Mouse (Mus musculus) liver, embryonic 15.5 days (tissue): ENCODE data around the gene Krt86. TPM values are rescaled to one million over a fixed set of nuclear protein-coding genes. Genes with fewer than 3 reads are reported as not detected.

ENCODE experiments used
- ATAC-seq: fragments of 200-750 bp; cut with Nextera tagmentation; 2 replicates; pipeline ENCODE4 v1.8.0; 2017; ENCODE audit warnings: moderate number of reproducible peaks, mild to moderate bottlenecking, moderate library complexity; ENCODE audit not compliant: insufficient read depth
- H3K27ac ChIP-seq: fragments of 300-500 bp; sonication (generic); replicated peaks from 2 replicates; pipeline ENCODE4 v1.5.1; 2015; ENCODE audit warnings: mild to moderate bottlenecking, inconsistent platforms
- H3K27me3 ChIP-seq: fragments of 300-500 bp; sonication (generic); 2 replicates; pipeline ENCODE4 v1.6.1; 2015; ENCODE audit warnings: mild to moderate bottlenecking, inconsistent platforms
- H3K36me3 ChIP-seq: fragments of 300-500 bp; sonication (generic); replicated peaks from 2 replicates; pipeline ENCODE4 v1.6.1; 2015; ENCODE audit warnings: moderate library complexity, mild to moderate bottlenecking, inconsistent platforms
- H3K4me1 ChIP-seq: fragments of 300-500 bp; sonication (generic); replicated peaks from 2 replicates; pipeline ENCODE4 v1.6.1; 2015; ENCODE audit warnings: inconsistent platforms
- H3K4me2 ChIP-seq: fragments of 300-500 bp; sonication (generic); 2 replicates; pipeline ENCODE4 v1.6.1; 2015; ENCODE audit warnings: moderate library complexity, mild to moderate bottlenecking, inconsistent platforms
- H3K4me3 ChIP-seq: fragments of 300-500 bp; sonication (generic); replicated peaks from 2 replicates; pipeline ENCODE4 v1.5.1; 2015; ENCODE audit warnings: mild to moderate bottlenecking, inconsistent platforms
- H3K9ac ChIP-seq: fragments of 300-500 bp; sonication (generic); 2 replicates; pipeline ENCODE4 v1.6.1; 2015; ENCODE audit warnings: moderate library complexity, mild to moderate bottlenecking, inconsistent platforms
- H3K9me3 ChIP-seq: fragments of 300-500 bp; sonication (generic); replicated peaks from 2 replicates; pipeline ENCODE4 v1.6.1; 2016; ENCODE audit warnings: inconsistent platforms
- WGBS: fragments of 180-500 bp; shearing (Covaris S2); methylation state at CpG from one replicate; pipeline ENCODE4 v1.1.7; 2015; ENCODE audit warnings: mixed read lengths; ENCODE audit not compliant: insufficient replicate concordance; 5-methylcytosine and 5-hydroxymethylcytosine counted together
- polyA plus RNA-seq: library from polyadenylated mRNA; unstranded; fragments of >200 nt; fragmentation: Nextera tagmentation; extraction: Ambion mirVana; gene quantifications from 2 replicates; pipeline ENCODE4 v1.2.1, GENCODE M21; 2015

Gene Krt86
- not detected in 2 replicates for polyA plus RNA-seq

- ATAC-seq, result no peak
- 16% methylated on average over 10 of the region's 10 CpGs for WGBS
These were observed at the start of gene Krt86 for GRCm38 (mm10) chr15:101472952-101473528. Gene Krt86, plus strand, starts transcription at chr15:101473478.

DNA sequence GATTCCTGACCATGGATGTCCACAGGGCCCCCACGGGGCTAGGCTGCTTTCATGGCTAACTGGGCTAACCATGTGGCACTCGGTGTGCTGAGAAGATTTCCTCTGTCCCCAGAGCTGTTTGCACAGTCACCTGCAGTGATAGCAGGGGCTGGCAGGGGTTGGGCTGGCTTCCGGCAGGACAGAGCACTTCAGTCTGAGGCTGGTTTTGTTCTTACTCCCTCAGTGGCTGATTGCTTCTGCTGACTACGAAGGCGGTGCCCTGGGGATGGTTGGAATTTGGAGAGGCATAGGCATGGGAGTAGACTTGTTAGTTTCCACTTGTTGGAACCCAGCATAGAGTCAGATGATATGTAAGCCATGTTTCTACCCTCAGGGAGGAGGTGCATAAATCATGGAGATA is 48.4 kb upstream of the Krt86 start:
- no peak overlapping the region for H3K27ac ChIP-seq
- no peaks in the 10 kb centered on the region for H3K36me3 ChIP-seq
- H3K4me3 ChIP-seq, result no peak overlapping the region
- H3K9ac ChIP-seq, result no peak overlapping the region
- ATAC-seq, result no peak
- WGBS, result 23% methylated on average over 5 of the region's 5 CpGs
- H3K4me2 ChIP-seq, result no peak overlapping the region
- no peaks in the 10 kb centered on the region for H3K4me1 ChIP-seq
- H3K9me3 ChIP-seq, result no peaks in the 10 kb centered on the region
- no peaks in the 10 kb centered on the region; the same call in 1 of the 2 replicates for H3K27me3 ChIP-seq

More at GRCm38 (mm10) chr15:101472952-101473528, at the start of gene Krt86:
- Histone ChIP-seq H3K4me3 (no peak within 1 kb of the TSS), H3K27ac (no peak within 1 kb of the TSS), H3K4me1 (no peaks in the 10 kb centered on the region), H3K36me3 (no peaks in the 10 kb centered on the region), H3K27me3 (0 out of 2 replicates have a peak, but pooled peaks cover 4% of the 10 kb centered on the region), H3K9ac (no peak within 1 kb of the TSS), H3K9me3 (no peaks in the 10 kb centered on the region), H3K4me2 (no peak within 1 kb of the TSS)

GRCm38 (mm10) chr15:101436611-101437010 is 36.7 kb upstream of the Krt86 start:
- no peak overlapping the region for H3K27ac ChIP-seq
- no peak overlapping the region for H3K4me3 ChIP-seq
- H3K9ac ChIP-seq, result no peak overlapping the region
- WGBS, result 63% methylated on average over 7 of the region's 7 CpGs
- no peak for ATAC-seq
- peaks cover 39% of the 10 kb centered on the region for H3K27me3 ChIP-seq
- H3K36me3 ChIP-seq, result no peaks in the 10 kb centered on the region
- H3K9me3 ChIP-seq, result no peaks in the 10 kb centered on the region
- no peaks in the 10 kb centered on the region for H3K4me1 ChIP-seq
- no peak overlapping the region for H3K4me2 ChIP-seq

DNA sequence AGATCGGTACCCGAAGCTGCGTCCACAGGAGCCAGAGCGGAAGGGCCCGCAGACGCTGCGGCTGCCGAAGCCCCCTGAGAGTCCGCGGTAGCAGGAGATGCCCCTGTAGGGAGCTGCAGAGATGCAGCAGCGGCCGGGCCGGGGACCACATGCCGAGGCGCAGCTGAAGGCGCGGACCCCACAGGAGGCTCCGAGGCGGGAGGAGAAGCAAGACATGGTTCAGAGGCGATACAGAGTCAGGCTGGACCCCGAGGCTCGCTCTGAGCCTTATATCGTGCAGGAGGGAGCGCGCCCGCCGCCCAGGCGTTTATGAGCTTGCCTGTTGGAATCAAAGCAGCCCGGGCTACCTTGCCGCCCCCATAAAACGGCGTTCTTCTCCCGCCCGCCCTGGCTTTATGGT is 34.7 kb upstream of the Krt86 start, which contains the start of gene Krt87:
Gene Krt87, minus strand, starts transcription at position 250 of the 400 bp plus-strand sequence.
- H3K27me3 ChIP-seq, result peaks cover 39% of the 10 kb centered on the region
- H3K9me3 ChIP-seq, result no peaks in the 10 kb centered on the region
- H3K4me1 ChIP-seq, result no peaks in the 10 kb centered on the region
- no peak within 1 kb of the TSS for H3K9ac ChIP-seq
- no peaks in the 10 kb centered on the region for H3K36me3 ChIP-seq
- H3K4me2 ChIP-seq, result no peak within 1 kb of the TSS
- no peak for ATAC-seq
- no peak within 1 kb of the TSS for H3K4me3 ChIP-seq
- 4% methylated on average over 34 of the region's 34 CpGs for WGBS
- H3K27ac ChIP-seq, result no peak within 1 kb of the TSS

GRCm38 (mm10) chr15:101440837-101441236 is 32.4 kb upstream of the Krt86 start:
- H3K36me3 ChIP-seq, result no peaks in the 10 kb centered on the region
- H3K4me1 ChIP-seq, result no peaks in the 10 kb centered on the region
- no peak overlapping the region for H3K4me3 ChIP-seq
- ATAC-seq, result no peak
- peaks cover 39% of the 10 kb centered on the region for H3K27me3 ChIP-seq
- no peak overlapping the region for H3K9ac ChIP-seq
- no peak overlapping the region for H3K27ac ChIP-seq
- no peak overlapping the region for H3K4me2 ChIP-seq
- 63% methylated on average over 4 of the region's 4 CpGs for WGBS
- H3K9me3 ChIP-seq, result no peaks in the 10 kb centered on the region

- Histone ChIP-seq H3K4me3 (no peak overlapping the region), H3K36me3 (no peaks in the 10 kb centered on the region), H3K9me3 (no peaks in the 10 kb centered on the region), H3K27me3 (no peaks in the 10 kb centered on the region), H3K27ac (no peak overlapping the region), H3K4me2 (no peak overlapping the region), H3K4me1 (no peaks in the 10 kb centered on the region), H3K9ac (no peak overlapping the region)
- 54% methylated on average over 11 of the region's 11 CpGs for WGBS
- ATAC-seq, result no peak
These were observed 26.7 kb upstream of the Krt86 start for GRCm38 (mm10) chr15:101446572-101446971.

GRCm38 (mm10) chr15:101447444-101447843 is 25.8 kb upstream of the Krt86 start, which contains the start of gene Krt88:
Gene Krt88, plus strand, starts transcription at chr15:101447744.
- H3K27me3 ChIP-seq, result no peaks in the 10 kb centered on the region
- H3K4me2 ChIP-seq, result no peak within 1 kb of the TSS
- no peak within 1 kb of the TSS for H3K27ac ChIP-seq
- H3K4me3 ChIP-seq, result no peak within 1 kb of the TSS
- no peaks in the 10 kb centered on the region for H3K36me3 ChIP-seq
- H3K9me3 ChIP-seq, result no peaks in the 10 kb centered on the region
- ATAC-seq, result no peak
- H3K9ac ChIP-seq, result no peak within 1 kb of the TSS
- 42% methylated on average over 2 of the region's 2 CpGs for WGBS
- H3K4me1 ChIP-seq, result no peaks in the 10 kb centered on the region

GRCm38 (mm10) chr15:101453093-101453736 is 20.1 kb upstream of the Krt86 start:
- H3K4me3 ChIP-seq, result no peak overlapping the region
- 4% methylated on average over 13 of the region's 13 CpGs for WGBS

GRCm38 (mm10) chr15:101454774-101455173 is 18.5 kb upstream of the Krt86 start:
- Histone ChIP-seq H3K4me1 (no peaks in the 10 kb centered on the region), H3K9me3 (no peaks in the 10 kb centered on the region), H3K36me3 (no peaks in the 10 kb centered on the region), H3K4me3 (no peak overlapping the region), H3K27ac (no peak overlapping the region), H3K4me2 (no peak overlapping the region), H3K9ac (no peak overlapping the region), H3K27me3 (0 out of 2 replicates have a peak, but pooled peaks cover 4% of the 10 kb centered on the region)
- WGBS, result 67% methylated on average over 8 of the region's 8 CpGs
- no peak for ATAC-seq

More at GRCm38 (mm10) chr15:101453093-101453736, 20.1 kb upstream of the Krt86 start:
- H3K9me3 ChIP-seq, result no peaks in the 10 kb centered on the region
- no peak for ATAC-seq
- H3K9ac ChIP-seq, result no peak overlapping the region
- H3K4me2 ChIP-seq, result no peak overlapping the region
- no peaks in the 10 kb centered on the region for H3K4me1 ChIP-seq
- H3K27me3 ChIP-seq, result no peaks in the 10 kb centered on the region
- no peaks in the 10 kb centered on the region for H3K36me3 ChIP-seq
- no peak overlapping the region for H3K27ac ChIP-seq

DNA sequence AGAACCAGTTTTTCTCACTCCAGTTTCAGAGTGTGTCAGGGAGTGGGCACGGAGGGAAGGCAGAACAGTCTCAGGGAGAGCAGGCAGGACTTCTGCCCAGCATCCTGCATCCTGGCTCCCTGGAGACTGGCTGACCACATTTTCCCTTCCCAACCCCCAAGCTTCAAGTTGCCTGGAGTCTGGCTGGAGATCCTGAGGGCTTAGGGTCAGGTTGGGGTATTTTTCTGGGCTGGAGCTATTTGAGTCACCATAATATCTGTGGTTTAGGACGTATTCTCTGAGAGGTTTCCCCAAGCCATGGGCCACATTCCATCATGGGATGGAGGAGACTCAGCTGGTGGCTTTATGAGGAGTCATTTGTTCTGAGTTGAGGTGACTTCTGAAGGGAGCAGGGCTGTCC is 18.0 kb upstream of the Krt86 start:
- ATAC-seq, result no peak
- Histone ChIP-seq H3K4me1 (no peaks in the 10 kb centered on the region), H3K36me3 (no peaks in the 10 kb centered on the region), H3K9me3 (no peaks in the 10 kb centered on the region), H3K4me2 (no peak overlapping the region), H3K9ac (no peak overlapping the region), H3K27me3 (0 out of 2 replicates have a peak, but pooled peaks cover 4% of the 10 kb centered on the region), H3K27ac (no peak overlapping the region), H3K4me3 (no peak overlapping the region)
- 74% methylated on average over 2 of the region's 2 CpGs for WGBS

DNA sequence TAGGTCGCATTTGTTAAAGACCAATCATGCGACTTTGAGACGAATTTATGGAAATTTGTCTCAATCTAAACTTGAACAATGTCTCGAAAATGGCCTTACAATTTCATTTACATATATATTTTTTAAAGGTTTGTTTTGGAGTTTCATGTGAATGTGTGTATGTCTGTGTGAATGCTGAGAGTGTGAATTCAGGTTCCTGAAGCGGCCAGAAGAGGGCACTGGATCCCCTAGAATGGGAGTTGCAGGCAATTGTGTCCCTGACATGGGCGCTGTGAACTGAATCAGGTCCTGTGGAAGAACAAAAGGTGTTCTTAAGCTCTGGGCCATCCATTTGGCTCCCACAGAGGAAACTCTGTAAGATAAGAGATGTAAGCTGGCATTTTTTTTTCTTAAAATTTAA is 17.4 kb upstream of the Krt86 start:
- H3K9ac ChIP-seq, result no peak overlapping the region
- WGBS, result 67% methylated on average over 6 of the region's 6 CpGs
- no peaks in the 10 kb centered on the region for H3K9me3 ChIP-seq
- ATAC-seq, result no peak
- 0 out of 2 replicates have a peak, but pooled peaks cover 4% of the 10 kb centered on the region for H3K27me3 ChIP-seq
- H3K4me2 ChIP-seq, result no peak overlapping the region
- H3K4me3 ChIP-seq, result no peak overlapping the region
- H3K36me3 ChIP-seq, result no peaks in the 10 kb centered on the region
- no peaks in the 10 kb centered on the region for H3K4me1 ChIP-seq
- H3K27ac ChIP-seq, result no peak overlapping the region
